Mouse (Mus musculus): ENCODE measurements around the gene Ccz1.

The Ccz1 gene

GRCm38 (mm10) chr5:143993849-143994248 lies 20.8 kb downstream of the Ccz1 start:
- no peak for DNase-seq (ENCODE audit: low spot score in 2 of 2)

DNA sequence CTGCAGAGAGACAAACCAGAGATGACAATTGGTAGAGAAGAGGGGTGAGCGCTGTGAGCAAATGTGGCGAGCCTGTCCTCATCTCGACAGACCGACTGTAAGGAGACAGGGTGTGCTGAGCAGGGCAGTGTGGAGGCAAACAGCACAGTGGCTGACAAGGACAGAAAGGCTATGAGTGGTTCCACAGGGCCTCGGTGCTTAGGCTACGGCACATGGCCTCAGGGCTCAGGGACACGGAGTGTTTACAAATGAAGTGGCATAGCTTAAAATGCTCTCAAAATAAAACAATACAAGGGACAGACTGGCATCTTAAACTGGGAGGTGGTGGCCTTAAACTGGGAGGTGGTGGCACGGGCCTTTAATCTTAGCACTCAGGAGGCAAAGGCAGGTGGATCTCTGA lies 21.4 kb downstream of the Ccz1 start:
- no peak for DNase-seq (ENCODE audit: low spot score in 2 of 2)

- DNase-seq (ENCODE audit: low spot score in 2 of 2): no peak
Observed at GRCm38 (mm10) chr5:143992661-143993060, 22.0 kb downstream of the Ccz1 start.

- no peak for DNase-seq (ENCODE audit: low spot score in 2 of 2)
Observed at GRCm38 (mm10) chr5:143990086-143990485, 24.6 kb downstream of the Ccz1 start.

- DNase-seq (ENCODE audit: low spot score in 2 of 2): no peak
Observed at GRCm38 (mm10) chr5:143989046-143989445, 25.6 kb downstream of the Ccz1 start.

GRCm38 (mm10) chr5:143987596-143987995 lies 27.1 kb downstream of the Ccz1 start:
- no peak for DNase-seq (ENCODE audit: low spot score in 2 of 2)

GRCm38 (mm10) chr5:143985381-143985780 lies 29.3 kb downstream of the Ccz1 start:
- no peak for DNase-seq (ENCODE audit: low spot score in 2 of 2)

DNA sequence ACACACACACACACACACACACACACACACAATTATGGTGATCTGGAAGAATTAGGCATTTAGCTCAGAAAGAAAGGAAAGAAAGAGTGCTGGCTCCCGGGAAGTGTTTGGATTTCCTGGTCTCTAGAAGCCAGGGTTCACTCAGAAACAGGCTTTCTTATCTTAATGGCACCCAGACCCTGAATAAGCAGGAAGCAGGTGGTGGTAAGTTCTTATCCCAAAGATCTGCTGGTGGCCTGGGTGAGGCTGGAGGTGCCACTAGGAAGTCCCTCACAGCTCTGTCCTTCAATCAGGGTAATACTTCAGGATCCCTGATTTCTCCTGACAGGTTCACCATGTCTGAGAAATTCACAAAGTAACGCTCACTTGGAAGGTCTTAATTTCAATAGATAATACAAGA lies 32.3 kb downstream of the Ccz1 start:
- DNase-seq (ENCODE audit: low spot score in 2 of 2): no peak

DNA sequence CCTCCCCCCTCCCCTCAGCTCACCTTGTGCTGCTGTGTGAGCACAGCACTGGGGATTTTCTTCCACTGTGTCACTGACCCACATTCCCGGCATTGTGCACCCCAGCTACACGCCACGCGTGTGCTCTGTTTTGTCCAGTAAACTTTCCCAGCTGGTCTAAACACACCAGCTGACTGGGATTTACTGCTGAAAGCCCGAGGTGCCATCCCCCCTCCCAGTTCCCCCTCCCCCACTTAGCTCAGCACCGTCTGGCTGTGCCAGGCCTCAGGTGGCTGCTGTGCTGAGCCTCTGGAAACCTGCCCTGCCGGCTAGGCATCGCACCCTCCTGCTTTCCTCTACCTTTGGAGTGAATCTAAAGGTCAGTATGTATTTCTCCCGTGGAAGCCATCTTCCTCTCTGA lies 33.8 kb downstream of the Ccz1 start:
- no peak for DNase-seq (ENCODE audit: low spot score in 2 of 2)

DNA sequence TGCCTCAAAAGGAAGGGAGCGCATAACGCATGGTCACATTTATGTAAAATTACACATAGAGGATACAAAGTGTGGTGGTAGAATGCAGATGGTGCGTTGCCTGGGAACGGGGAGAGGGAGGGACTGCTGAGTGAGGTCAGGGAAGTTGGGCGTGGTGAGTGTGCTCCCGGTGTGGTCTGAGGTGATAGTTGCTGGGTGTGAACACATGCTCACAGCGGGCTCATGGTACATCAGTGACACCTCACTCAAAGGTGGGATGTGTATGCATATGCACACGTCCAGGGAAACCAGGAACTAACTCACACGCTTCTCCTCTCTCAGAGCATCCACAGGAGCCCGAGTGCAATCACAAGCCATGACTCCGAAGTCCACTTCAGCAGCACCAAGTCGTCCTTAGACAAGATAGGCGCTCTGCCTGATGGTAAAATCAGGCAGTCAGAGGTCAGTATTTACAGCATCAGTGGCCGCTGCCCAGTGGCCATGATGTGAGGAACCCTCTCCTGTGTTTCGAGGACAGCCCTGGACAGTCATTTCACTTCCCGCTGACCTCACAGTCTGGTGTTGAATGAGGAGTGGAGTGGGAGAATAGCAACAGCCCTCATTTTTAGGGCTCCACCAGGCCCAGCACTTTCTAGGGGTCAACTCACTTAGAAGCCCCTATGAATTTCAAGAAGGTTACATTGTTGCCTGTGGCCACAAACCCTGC lies 37.8 kb downstream of the Ccz1 start:
- no peak for DNase-seq (ENCODE audit: low spot score in 2 of 2)

DNA sequence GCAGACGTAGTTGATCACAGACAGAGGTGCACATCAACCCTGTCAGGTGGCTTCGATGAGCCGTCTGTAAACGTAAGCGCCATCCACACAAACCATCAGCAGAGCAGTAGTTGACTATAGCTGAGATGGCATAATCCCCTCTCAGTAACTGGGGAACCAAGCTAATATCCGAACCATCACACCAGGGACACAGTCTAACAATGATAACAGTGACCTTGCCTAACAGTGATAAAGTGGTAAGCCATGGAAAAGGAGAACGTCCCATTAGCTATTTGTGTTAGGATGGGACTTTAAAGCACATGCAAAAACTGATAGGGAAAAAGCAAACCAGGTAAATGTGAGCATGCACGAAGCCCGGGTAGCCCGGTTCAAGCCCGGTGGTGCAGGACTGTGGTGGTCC lies 38.4 kb downstream of the Ccz1 start:
- DNase-seq (ENCODE audit: low spot score in 2 of 2): no peak

DNA sequence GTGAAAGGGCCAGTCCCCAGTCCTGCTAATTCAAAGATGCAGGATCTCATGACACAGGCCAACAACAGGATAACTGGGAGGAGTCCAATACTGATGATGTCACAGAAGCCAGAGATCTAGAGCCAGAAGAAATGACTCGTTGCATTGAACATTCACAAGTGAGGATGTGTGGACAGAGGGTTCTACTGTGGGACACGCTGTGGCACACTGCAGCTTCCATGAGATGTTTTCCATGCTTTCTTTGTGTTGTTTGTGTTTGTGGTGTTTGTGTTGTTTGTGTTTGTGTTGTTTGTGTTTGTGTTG lies 39.1 kb downstream of the Ccz1 start:
- DNase-seq (ENCODE audit: low spot score in 2 of 2): no peak

GRCm38 (mm10) chr5:143974931-143975630 lies 39.6 kb downstream of the Ccz1 start:
- no peak for DNase-seq (ENCODE audit: low spot score in 2 of 2)

GRCm38 (mm10) chr5:143972628-143973027 lies 42.0 kb downstream of the Ccz1 start:
- no peak for DNase-seq (ENCODE audit: low spot score in 2 of 2)

DNA sequence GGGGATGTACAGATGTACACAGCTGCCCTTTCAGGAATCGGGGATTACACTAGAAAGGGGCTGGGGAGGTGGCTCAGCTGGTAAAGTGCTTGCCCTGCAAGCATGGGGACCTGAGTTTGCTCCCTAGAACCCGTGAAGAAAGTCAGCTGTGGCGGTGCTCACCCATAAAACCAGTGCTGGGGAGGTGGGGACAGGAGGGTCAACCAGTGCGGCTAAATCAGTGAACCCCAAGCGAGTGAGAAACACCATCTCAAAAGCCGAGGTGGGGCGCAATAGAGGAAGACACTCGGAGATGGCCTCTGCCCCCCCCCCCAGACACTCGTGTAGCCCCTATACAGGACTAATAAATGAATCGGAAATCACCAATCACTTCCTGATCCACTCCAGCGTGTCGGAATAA lies 48.0 kb downstream of the Ccz1 start:
- DNase-seq (ENCODE audit: low spot score in 2 of 2): no peak

DNA sequence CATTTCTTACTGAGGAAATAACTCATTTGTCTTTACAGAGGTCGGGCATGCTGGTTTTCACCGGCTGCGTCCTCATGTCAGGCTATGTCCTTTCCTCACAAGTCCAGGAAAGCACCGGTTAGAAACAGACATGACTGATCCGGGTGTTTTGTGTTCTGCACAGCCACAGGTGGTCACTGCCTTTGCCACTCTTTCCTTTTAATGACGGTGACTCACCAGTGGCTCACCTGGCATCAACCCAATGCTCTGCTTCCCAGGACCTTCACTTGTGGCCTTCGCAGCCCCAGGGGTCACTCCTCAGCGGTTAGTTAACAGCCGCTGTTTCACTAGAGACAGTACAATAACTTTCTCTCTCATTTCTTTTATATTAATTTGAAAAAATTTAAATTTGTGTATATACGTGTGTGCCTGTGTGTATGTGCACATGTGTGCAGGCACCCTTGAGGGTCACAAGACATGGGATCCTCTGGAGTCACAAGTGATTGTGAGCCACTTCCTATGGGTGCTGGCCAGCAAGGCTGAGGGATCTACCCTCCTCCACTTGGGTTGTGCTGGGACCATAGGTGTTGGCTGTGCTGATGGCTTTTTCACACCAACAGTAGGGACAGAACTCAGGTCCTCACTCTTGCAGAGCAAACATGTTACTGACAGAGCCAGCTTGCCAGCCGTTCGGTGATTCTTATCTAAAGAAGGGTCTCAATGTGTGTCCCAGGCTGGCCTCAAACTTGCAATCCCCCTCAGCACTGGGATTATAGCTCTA lies 48.9 kb downstream of the Ccz1 start:
- no peak for DNase-seq (ENCODE audit: low spot score in 2 of 2)

DNA sequence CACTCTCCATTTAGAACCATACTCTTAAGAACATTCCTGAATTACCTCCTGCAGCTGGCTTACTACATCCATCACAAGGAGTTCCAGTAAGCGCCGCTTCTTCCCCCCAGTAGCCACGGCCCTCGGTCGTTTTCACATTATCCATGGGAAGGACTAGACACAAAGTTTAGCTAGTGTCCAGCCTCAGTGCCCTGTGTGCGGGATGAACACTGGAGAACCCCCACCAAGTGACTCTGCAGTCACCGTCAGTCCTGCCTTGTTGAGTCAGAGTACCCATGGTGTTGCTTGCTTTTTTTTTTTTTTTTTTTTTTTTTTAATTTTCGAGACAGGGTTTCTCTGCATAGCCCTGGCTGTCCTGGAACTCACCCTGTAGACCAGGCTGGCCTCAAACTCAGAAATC lies 53.5 kb downstream of the Ccz1 start:
- DNase-seq (ENCODE audit: low spot score in 2 of 2): no peak

GRCm38 (mm10) chr5:143959551-143959950 lies 55.1 kb downstream of the Ccz1 start:
- no peak for DNase-seq (ENCODE audit: low spot score in 2 of 2)

DNA sequence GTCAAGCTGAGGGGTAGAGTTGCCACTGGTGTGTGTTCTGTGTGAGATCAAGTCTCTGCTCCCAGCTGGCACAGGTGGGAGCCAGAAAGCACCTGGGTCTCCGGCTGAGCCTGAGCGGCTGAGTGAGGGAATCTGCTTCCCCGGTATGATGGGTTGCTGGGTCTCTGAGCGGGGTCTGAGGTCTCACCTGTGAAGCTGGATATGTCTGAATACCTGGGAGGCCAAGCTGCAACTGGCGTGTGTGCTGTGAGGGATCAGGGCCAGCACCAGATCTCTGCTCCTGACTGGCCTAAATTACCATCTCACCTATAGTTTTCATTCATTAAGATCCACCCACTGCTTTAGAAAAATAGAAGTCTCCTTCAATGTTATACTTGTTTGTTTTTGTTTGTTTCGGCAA lies 57.6 kb downstream of the Ccz1 start:
- DNase-seq (ENCODE audit: low spot score in 2 of 2): no peak

DNA sequence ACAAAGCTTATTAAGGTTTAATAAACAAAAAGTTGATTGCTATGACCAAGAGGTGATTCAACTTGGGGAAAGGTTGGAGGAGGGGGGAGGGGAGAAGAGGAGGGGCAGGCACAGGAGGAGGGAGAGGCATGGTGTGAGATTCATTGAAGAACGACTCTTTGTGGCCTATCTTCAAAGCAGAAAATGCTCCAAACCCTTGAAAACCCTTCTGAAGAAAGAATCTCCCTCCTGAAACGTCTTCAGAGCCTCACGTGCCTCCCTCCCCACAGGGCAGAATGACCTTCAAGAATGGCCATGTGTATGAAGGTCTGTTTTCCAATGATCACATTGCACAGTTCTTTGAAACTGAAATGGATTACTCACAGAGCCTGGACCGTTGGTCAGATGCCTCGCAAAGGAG lies 64.7 kb downstream of the Ccz1 start:
- DNase-seq (ENCODE audit: low spot score in 2 of 2): no peak

DNA sequence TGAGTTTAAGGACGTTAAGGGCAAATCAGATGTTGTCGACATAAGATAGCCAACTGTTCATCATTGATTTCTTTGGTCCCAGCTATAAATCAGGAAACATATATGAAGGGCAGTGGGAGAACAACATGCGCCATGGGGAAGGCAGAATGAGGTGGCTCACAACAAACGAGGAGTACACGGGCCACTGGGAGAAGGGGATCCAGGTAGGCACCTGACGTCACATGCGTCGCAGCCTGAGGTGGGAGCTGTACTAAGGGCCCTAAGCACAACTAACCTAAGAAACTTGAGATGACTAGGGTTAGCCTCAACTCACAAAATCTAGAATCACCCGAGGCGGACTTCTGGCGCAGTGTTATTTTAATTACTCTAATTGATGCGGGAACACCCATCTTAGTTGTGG lies 66.3 kb downstream of the Ccz1 start:
- no peak for DNase-seq (ENCODE audit: low spot score in 2 of 2)

- DNase-seq (ENCODE audit: low spot score in 2 of 2): peak; percentile 80 to 89
Observed at GRCm38 (mm10) chr5:143943231-143944125, 71.2 kb downstream of the Ccz1 start.

Measured in right cerebral cortex, postnatal 36 days (tissue).